Mouse (Mus musculus) spleen, adult 12 weeks (tissue): Measurements from ENCODE around the gene Olfr830.
"Not testable (repeated sequence)": the region's sequence is repeated elsewhere in the genome, so short reads cannot be mapped to it uniquely, and the experiment has no call there.

ENCODE experiments used
- DNase-seq: peaks from one replicate; pipeline ENCODE4 v3.0.0; 2022; ENCODE audit warnings: low spot score

Olfr830 gene

GRCm38 (mm10) chr9:18874393-18874792, at the start of gene Olfr830:
TSS of gene Olfr830 (plus strand) at chr9:18874693.
- no peak for DNase-seq

- DNase-seq, result no peak
Measured at GRCm38 (mm10) chr9:18854633-18855032, 19.9 kb upstream of the Olfr830 start, which contains the start of gene Olfr829. TSS of gene Olfr829 (plus strand) at chr9:18854933.

DNA sequence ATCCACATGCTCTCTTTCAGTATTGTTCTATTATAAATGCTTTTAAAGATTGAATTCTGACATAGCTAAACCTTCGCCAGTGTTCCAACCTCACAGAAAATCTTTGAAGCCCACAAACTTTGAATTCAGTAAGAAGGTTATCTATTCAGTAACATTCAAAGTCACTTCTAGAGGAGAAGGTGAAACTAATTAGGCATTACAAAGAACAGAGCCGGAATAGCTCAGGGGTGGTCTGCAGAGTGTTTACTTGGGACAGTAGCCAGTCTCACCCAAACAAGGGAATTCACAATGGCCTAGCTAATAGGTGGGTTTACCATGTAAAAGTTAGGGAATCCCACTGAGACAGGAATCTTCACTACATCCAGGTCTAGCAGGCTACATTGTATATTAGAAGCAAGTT, 33.2 kb downstream of the Olfr830 start:
- DNase-seq, result not testable (repeated sequence)

GRCm38 (mm10) chr9:18927921-18928320, 53.4 kb downstream of the Olfr830 start:
- DNase-seq, result not testable (repeated sequence)
